Mouse (Mus musculus) gastrocnemius, adult 18-20 months (tissue): ENCODE results near the gene Ripor2. TPM values are rescaled to one million over a fixed set of nuclear protein-coding genes. Genes with fewer than 3 reads are reported as not detected.

ENCODE experiments used
- DNase-seq: peaks from one replicate; pipeline ENCODE4 v3.0.0; 2021; ENCODE audit warnings: low spot score
- total RNA-seq, 2 experiments: library from RNA; stranded (reverse); gene quantifications; 2 replicates each; pipeline ENCODE4 v1.2.3; 2021

Gene Ripor2
- total RNA-seq, 2 experiments from 2014 or later: 2.9 to 5.2 TPM

DNA sequence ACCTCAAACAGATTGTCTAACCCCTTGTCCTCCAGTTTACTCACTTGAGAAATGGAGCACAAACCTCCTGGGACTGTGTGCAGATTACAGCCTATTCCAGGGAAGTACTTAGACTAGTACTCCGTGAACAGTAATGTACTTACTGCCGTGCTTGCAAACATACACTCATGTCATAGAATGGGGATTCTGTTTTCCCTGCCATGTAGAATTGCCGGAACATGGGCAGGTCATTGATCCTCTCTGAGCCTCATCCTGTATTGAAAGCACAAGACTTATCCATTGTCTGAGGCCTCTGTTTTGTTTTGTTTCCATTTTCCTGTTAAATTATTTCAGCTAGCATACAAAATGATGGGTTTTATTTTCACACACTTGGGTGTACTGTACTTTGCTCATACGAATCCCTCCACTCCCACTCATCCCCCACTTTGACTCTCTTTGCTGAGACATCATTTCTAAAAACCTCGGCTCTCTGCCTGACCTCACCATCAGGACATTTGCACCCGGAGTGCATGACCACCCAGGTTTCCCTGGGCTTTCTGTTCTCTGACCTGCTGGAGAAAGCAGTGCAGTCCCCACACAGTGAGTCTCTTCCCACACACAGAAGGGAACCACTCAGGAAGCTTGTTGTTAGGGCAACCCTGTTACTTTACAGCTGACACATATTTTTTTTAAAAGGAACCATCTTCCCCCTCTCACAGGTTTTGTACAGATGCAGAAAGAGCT, 35.2 kb downstream of the Ripor2 start:
- DNase-seq: no peak

DNA sequence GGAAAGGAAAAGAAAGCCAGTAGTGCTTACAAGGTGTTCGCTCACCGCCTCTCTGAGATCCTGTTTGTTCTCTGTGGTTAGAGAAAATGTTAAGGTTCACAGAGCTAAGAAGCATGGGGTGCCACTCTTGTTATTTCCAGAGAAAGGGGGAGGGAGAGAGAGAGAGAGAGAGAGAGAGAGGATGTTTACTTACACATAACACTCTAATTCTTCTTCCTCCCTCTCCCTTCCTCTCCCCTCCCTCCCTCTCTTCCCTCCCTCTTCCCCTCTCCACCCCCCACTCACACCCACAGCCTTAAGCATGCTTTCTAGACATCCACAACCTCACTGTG, 35.8 kb downstream of the Ripor2 start:
- no peak for DNase-seq

DNA sequence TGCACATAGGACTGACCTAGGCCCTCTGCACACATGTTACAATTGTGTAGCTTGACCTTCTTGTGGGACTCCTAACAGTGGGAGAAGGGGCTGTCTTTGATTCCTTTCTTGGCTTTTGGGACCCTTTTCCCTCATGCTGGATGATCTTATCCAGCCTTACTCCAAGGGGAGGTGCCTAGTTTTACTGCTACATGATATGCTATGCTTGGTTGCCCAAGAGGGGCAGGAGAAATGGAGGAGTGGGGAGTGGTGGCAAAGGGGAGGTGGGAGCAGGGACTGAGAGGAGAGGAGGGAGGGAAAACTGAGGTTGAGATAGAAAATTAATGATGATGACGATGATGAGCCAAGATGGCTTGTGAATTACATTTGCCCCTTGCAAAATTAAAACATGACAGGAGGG, 37.7 kb downstream of the Ripor2 start:
- DNase-seq: no peak

DNA sequence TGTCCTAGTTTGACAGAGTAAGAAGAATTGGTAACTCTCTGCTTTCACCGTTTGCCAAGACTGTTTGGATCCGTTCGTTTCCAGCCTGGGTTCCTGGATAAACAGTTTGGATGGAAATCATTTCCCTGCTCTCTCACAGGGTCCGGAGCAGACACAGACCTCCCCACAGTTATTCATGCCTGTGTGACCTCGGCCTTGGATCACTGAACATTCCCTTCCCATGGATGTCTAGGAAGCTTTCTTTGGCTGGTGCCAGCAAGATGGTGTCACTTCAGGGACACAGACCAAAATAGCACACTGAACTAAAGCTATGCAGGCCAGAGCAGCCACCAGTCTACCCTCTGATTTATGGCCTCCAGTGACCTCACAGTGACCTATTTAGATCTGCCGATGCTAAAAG, 38.5 kb downstream of the Ripor2 start:
- DNase-seq: peak; percentile 72

DNA sequence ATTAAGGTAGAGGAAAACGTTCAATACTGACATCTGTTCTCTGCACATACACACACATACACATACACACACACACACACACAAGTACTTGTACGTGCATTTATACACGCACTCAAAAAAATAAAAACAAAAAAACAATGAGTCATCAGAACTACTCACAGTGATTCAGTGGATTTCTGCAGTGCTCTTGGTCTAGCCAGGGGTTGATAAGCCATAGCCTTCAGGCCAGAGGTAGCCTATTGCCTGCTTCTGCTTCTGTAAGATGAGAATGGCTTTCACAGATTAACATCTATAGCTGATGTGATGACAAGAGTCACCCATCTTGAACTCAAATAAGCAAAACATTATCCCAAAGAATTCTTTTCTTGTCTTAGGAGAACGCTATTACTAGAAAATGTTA, 41.6 kb downstream of the Ripor2 start:
- no peak for DNase-seq

DNA sequence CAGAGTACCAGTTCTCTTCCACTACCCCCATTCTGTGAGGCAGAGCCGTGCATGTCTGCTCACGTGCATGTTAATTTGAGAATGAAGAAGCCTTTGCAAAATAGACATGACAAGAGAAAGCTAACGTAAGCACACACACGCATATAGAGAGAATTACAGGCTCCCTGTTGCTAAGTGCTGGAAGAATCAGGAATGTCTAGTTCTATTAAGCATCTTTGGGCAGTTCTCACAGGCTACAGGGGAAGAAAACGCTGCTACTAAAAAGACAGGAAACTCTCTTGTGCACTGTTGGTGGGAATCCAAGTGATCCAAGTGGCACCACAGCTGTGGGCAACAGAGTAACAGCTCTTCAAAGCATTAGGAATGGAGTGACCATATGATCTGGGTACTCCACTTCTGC, 43.1 kb downstream of the Ripor2 start:
- DNase-seq: no peak

DNA sequence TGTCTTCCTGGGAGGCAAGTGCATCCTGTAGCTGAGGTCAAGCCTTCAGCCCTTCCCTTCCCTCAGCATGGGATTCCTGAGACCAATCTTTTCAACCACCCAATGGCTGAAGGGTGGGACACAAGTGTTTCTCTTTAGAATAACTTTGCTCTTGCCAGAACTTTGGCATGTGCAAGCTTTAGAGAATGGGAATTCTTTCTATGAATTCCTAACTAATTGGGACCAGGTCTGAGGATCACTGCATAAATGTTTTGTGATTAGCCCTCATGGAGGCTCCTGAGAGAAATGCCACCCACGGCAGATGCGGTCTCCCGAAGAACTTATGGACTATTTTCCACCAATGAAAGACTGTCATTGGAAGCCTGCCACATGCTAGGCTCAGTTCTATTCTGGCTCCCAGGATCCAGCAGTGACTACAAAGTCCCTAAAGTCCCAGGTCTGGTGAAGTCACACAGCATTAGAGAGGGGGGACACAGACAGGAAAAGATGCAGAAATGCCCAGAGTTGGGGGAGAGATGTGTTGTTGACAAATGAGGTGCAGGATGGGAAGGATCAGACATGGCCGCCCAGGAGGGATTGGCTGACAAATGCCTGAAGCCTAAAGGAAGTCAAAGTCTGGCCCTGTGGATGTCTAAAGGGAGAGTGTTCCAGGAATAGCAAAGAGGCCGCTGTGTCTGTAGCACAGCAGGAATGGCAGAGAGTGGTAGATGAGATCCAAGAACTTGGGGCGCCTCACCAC, 44.9 kb downstream of the Ripor2 start:
- DNase-seq: no peak

DNA sequence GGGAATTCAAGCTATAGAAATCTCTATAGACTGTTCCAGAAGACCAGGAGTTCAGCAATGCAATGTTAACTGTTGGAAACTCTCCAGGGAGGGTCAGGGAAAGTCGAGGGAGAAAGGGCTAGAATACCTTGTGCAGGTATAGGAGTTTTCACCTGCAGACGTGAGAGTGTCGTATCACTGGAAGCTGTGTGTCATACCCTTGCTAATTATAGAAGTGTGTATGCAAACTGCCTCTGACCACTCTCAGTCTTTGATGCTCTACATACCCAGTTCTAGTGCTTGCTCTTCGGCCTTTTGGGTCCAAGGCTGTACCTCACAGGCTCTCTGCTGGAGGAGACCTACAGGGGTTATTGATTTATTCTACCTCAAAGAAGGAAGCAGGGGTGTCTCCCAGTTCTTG, 46.2 kb downstream of the Ripor2 start:
- no peak for DNase-seq

DNA sequence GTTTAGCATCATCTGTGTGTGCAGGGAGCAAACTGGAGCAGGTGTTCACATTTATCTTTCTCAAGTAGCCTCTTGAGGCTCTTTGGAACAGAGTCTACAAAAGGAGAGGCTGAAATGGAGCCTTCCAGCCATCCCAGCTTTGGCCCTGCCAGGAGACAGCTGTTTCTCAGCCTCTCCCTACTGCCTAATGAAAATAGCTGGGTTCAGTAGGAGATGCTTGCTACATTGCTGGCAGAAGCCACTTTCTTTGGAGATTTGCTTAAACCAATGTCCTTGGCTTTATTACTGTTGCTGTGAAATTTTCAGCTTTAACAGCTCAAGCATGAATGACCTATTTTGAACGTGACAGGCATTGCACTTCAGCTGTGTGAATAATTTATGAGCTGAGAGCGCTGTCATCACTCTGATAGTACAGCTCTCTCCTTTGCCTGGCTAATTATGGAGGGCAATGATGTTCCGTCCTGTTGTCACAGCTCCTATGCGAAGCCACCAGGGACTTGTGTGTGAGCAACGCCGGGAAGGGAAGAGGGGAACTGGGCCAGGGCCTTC, 47.2 kb downstream of the Ripor2 start:
- DNase-seq: peak; percentile 68

DNA sequence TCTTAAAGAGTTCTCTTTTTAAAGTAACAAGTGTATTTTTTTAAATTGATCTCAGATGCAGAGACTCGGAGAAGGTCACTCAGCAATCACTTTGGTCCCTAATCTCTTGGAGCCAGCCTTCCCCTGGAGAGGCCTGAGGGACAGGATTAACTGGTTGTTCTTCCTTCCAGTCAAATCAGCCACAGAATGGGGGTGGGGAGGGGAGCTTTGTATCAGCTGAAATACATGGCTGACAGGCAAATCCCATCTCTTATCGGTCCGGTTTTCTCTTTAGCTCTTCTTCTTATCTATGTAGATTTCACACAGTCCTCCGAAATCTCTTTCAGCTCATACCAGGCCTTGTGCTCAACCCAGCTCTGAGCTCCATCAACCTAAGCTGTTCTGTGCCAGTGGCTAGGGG, 48.4 kb downstream of the Ripor2 start:
- no peak for DNase-seq

DNA sequence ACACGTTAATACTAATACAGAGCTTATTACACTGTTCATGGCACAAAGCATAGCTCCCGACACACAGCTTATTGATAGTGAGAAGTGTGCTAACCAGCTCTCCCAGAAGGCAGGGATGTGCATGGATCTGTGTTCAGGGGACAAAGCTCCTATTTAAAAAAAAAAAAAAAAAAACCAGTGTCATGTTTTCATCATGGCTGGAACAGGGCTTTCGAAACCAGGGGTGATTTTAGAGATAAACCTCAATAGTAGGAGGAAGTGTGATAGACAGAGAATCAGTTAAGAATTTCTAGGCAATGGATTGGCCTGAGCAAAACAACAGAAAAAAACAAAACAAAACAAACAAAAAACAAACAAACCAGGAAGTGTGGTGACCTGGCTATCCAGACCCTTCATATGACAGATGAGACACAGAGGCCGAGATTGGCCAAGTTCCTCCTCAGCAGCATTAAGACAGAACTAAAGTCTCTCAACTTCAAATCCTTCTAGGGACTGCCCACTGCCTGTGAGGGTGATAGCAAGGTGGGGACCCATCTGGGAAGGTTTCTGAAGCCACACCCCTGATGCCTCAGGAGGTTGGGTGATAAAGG, 51.1 kb downstream of the Ripor2 start:
- DNase-seq: no peak

DNA sequence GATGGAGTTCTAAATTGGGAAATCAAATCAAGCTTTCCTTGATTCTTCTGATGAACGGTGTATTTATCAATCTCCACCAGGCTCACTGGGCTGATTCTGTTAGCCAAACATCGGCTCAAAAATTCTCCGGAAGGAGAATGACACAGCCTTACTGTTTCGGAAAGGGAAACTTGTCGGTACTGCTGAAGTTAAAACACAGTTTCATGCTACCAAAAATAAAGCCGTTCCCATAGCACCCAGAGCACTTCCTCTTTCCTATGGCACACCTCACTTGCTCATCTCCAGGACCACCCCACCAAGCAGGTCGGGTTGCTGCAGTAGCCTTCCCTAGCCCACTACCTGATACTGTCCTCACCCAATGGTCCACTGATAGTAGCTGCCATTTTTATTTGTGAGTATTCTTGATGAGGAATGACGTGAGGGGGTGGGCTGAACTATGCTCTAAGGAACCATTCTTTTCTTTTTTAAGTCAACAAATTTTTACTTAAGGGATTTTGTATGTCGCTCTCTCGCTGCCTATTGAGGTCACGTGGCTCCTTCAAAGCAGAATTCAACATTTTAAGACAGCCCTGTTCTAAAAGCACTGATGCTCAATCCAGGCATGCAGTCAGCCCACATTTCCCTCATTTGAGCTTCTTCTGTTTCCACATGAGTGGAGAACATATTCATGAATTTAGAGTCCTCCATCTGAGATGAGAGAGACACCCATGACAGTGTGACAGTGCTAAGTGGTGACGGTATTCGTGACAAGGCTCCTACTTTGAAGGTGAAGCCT, 52.5 kb downstream of the Ripor2 start:
- DNase-seq: no peak

DNA sequence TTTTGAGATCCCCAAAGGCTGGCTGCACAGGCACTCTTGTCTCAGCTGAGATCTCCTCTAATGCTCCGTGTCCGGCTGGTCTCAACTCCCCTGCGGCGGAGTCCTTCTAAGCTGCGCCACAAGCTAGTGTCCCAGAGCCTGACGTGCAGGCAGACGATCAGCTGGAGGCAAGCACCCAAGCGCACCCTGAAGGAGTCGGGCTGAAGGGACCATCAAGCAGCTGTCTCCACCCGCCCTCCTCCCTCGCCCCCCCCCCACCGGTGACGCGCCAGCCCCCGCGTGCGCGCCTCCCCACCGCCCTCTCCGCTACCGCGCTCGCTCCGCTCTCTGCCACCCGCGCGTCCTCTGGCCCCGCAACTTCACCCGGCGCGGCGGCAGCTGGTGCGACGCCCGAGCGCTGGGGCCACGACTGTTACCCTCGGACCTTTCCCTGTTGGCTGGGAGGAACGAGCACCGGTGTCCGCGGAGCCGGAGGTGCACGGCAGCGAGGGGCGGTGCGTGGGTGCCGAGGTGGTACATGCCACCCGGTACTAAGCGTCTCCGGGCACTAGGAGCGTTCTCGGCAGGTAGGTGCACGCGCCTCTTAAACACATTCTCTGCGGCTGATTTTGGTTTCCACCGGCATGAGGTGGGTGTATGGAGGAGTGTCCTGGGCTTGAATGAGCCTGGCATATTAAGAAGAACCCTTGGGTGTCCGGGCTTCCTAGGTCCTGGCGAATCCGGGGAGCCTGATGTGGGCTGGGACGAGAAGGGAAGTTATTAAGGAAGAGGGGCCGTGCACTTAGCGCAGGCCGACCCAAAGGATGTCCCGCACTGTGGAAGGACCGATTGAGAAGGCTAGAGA, 56.6 kb downstream of the Ripor2 start:
- peak; percentile 45 for DNase-seq

DNA sequence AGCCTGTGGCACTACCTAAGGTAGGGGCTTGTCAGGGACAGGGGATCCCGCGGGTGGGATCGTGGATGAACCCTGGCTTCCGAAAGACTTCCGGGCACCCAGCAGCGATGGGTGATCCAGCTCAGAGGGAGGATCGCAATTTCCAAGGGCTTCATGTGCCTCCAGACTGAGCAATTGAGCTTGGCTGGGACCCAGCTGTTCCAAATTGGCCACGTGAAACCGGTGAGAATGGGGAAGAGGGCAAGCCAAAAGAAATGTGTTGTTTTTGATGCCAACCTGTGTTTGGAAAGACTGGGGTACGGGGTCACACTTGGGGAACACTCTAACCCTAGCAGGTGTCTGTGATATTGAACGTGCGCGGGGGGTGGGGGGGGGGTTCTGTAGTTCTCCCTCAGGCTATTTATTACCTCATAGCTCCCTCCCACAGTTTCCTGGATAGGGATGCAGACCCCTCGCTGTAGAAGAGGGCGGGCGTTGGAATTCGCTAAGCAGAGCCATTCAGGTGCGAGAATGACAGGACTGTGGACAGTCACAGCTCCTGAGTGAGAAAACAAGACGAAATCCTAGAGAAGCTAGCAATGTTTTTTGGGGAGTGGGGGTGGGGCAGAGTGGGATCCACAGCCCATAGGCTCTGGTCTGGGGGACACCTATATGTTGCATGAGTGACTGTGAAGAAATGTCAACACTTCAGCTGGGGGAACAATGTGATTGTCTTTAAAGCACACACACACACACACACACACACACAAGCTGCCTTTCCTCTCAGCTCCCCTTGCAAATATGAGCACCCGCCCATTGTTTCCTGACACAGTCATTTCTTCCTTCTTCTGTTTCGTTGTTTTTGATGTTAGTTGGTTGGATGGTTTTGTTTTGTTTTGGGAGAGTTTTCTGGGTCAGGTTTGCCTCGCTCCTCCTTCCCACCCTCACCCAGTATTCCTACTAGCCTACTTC, 57.5 kb downstream of the Ripor2 start:
- no peak for DNase-seq

DNA sequence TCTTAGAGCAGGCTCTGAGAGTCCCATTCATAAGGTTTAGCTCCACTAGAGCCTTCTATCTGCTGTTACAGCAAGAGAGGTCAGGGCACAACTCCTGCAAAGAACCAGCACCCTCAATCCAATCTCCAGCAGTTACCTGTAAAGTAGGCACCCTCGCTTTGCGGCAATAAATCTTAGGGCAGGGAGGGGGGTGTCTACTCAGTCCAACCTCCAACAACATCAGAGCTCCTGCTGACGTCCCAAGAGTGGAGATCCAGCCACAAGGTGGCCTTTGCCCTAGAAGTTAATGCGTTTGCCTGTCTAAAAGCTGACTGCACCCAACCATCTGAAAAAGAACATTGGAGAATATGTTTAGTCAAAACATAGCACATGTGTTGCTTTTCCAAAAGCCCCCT, 58.2 kb downstream of the Ripor2 start:
- DNase-seq: no peak

DNA sequence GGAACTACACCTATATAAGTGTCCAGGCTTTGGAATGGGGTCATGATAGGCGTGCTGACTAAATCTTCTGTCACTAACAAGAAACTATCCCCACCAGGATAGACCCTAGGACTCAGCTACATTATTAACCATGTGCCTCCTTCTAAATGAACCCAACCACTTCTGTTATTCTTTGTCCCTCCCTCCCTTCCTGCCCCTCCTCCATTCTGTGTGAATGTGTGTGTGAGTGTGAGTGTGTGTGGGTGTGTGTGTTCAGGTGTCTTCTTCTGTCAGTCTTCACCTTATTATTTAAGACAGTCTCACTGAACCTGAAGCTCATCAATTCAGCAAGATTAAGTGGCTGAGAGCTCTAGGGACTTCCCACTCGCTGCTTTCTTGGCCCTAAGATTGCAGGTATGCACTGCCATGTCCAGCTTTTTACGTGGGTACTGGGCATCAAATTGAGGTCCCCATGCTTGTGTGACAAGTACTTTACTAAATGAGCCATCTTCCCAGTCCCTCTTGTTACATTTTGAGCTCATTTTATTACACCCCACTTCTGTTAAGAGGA, 58.9 kb downstream of the Ripor2 start:
- DNase-seq: no peak

DNA sequence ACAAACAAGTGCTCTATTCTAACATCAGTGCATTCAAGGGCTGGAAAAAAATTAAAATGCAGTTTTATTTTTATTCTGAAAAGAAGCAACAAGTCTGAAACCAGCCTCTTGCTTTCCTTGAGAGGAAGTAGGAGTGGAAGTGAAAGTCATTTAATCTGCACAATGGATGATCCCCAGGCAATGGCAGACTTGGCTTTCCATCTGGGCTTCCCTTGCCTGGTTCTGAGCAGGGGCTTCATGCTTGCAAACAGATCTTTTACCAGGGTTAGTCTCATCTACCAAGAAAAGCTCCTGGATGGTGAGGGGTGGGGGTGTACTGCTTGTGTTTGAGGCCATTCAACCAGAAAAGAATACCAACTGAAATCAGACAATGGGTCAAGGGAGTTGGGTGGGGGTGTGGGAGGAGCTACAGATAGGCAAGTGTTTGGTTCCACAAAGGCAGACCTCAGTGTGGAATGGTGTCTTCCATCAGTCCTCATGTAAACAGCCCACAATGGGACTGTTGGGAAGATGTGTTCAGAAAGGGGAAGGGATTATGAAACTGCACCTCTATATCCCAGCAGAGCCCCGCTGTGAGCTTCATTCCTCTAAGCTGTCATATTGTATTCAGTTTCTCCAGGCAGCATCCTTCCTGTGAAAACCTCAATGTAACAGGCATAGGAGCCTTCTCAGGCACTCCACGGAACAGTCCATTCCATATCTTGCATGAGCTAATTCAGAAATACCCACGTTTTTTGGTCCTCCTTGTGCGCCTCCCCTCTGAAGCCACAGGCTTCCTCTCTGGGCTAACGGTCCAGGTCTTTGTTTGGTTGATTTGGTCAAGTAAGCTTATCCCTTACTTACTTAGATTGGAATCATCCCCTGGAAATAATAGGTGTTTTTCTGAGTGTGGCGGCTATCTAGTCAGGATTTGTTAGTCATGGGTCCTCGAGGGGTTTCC, 59.8 kb downstream of the Ripor2 start:
- no peak for DNase-seq

DNA sequence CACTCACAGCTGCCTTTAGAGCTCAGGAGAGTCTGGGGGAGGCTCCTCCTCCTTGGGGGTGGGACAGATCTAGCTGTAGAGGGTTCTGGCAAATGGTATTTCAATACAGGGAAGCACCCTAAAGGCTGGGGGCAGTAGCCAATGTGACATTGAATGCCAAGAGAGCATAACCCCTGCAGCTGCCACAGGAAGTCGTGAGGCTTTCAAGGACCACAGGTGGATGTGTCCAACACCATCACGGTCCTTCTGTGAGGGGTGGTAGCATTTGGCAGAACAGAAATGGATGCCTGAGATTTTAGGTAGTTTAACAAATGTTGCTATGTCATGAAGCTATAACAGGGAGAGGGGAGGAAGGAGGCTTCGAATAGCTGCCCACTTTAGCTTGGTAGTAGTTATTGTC, 63.2 kb downstream of the Ripor2 start:
- no peak for DNase-seq
